12 mouse cellular contexts compared by ENCODE assay signal in genomic region chr14:46610926-46611325, GRCm38 (mm10).
"Had no signal": no experiment of that assay in that cellular context is flagged by ENCODE, and none has a peak within 500 bp of the region (broad histone marks: within the 10 kb centered on the region; RNA-seq: fewer than 3 reads in every experiment).

No protein-coding gene starts in this region.

- H3K9ac ChIP-seq: limb, embryonic 12.5 days; liver, embryonic 12.5 days; liver, embryonic 15.5 days; midbrain, embryonic 13.5 days had no signal

- H3K36me3 ChIP-seq: limb, embryonic 12.5 days; liver, embryonic 12.5 days; liver, embryonic 15.5 days; midbrain, embryonic 13.5 days had no signal

- H3K4me2 ChIP-seq: limb, embryonic 12.5 days; liver, embryonic 12.5 days; liver, embryonic 15.5 days; midbrain, embryonic 13.5 days had no signal

- H3K27me3 ChIP-seq: liver, embryonic 12.5 days; liver, embryonic 15.5 days; midbrain, embryonic 13.5 days had no signal

- ATAC-seq: liver, embryonic 12.5 days; midbrain, embryonic 13.5 days had no signal

- H3K27ac ChIP-seq: kidney, postnatal 0 days; layer of hippocampus, adult 2 months; limb, embryonic 12.5 days; liver, embryonic 12.5 days; liver, embryonic 15.5 days; midbrain, embryonic 13.5 days had no signal

- H3K4me3 ChIP-seq: layer of hippocampus, adult 2 months; limb, embryonic 12.5 days; liver, embryonic 12.5 days; liver, embryonic 15.5 days; midbrain, embryonic 13.5 days had no signal

- H3K9me3 ChIP-seq: liver, embryonic 12.5 days; liver, embryonic 15.5 days had no signal

- DNase-seq: kidney, adult 2 months; kidney, postnatal 25 days; layer of hippocampus, adult 9-11 months; liver; thymus, adult 18-20 months; thymus, postnatal 36 days had no signal

- H3K4me1 ChIP-seq: midbrain, embryonic 13.5 days had no signal
